Mouse (Mus musculus) G1E (cell line): ENCODE measurements around the gene Fbp2. TPM values are rescaled to one million over a fixed set of nuclear protein-coding genes. Genes with fewer than 3 reads are reported as not detected.

Experiments used
- ATAC-seq: 2 replicates; pipeline ENCODE4 v1.8.0; 2016; ENCODE audit warnings: mild to moderate bottlenecking; ENCODE audit not compliant: insufficient number of reproducible peaks, poor library complexity, low FRiP score, severe bottlenecking; ENCODE audit errors: extremely low read depth
- DNase-seq: peaks from one replicate; pipeline ENCODE4 v3.0.0; 2012; ENCODE audit warnings: low spot score
- H3K27me3 ChIP-seq: 2 replicates; pipeline ENCODE4 v1.6.1; 2012; ENCODE audit warnings: mild to moderate bottlenecking, low read length, inconsistent platforms; ENCODE audit not compliant: insufficient read depth
- H3K36me3 ChIP-seq: replicated peaks from 2 replicates; pipeline ENCODE3; 2012; ENCODE audit warnings: mild to moderate bottlenecking, inconsistent platforms
- H3K4me1 ChIP-seq: 2 replicates; pipeline ENCODE4 v1.6.1; 2012; ENCODE audit warnings: low read depth, low read length, inconsistent platforms, mixed read lengths; ENCODE audit not compliant: insufficient read depth
- H3K4me3 ChIP-seq: 2 replicates; pipeline ENCODE4 v1.5.1; 2012; ENCODE audit warnings: low read depth, mild to moderate bottlenecking, inconsistent platforms, low read length, moderate library complexity, mixed read lengths
- H3K9me3 ChIP-seq: replicated peaks from 2 replicates; pipeline ENCODE4 v1.6.1; 2012; ENCODE audit warnings: inconsistent platforms
- CTCF ChIP-seq: IDR thresholded peaks from 2 replicates; pipeline ENCODE4 v1.5.1; 2012; ENCODE audit warnings: low read depth, low read length, inconsistent platforms, mixed read lengths
- GATA1 ChIP-seq: IDR thresholded peaks from 2 replicates; pipeline ENCODE4 v1.6.1; 2012; ENCODE audit warnings: borderline replicate concordance, low read length, inconsistent platforms, mixed read lengths
- GATA2 ChIP-seq: IDR thresholded peaks from 2 replicates; pipeline ENCODE4 v1.6.1; 2012; ENCODE audit warnings: low read depth, low read length, inconsistent platforms, borderline replicate concordance
- POLR2AphosphoS5 ChIP-seq: IDR thresholded peaks from 2 replicates; pipeline ENCODE4 v1.6.1; 2012; ENCODE audit warnings: low read depth, low read length, inconsistent platforms; ENCODE audit not compliant: insufficient replicate concordance
- TAL1 ChIP-seq: conservative IDR thresholded peaks from 2 replicates; pipeline ENCODE4 v1.6.1; 2012; ENCODE audit warnings: low read depth, low read length, inconsistent platforms, mixed read lengths
- polyA plus RNA-seq: library from polyadenylated mRNA; stranded (reverse); fragments of >175 nt; gene quantifications from 2 replicates; pipeline ENCODE4 v1.2.3, GENCODE M21; 2012
- total RNA-seq, 2 experiments: library from RNA; stranded (forward) in 1 of 2; stranded (reverse) in 1 of 2; fragments of 200-1000 nt in 1 of 2; fragments of >200 nt in 1 of 2; fragmentation: Nextera tagmentation in 1 of 2; gene quantifications; 2 replicates each; pipeline ENCODE4 v1.2.3; 2014 to 2017

The Fbp2 gene
- total RNA-seq (2014; fragmentation: Nextera tagmentation) (not detected in 2 replicates), total RNA-seq (2017) (not detected in 2 replicates), polyA plus RNA-seq (not detected in 2 replicates)

DNA sequence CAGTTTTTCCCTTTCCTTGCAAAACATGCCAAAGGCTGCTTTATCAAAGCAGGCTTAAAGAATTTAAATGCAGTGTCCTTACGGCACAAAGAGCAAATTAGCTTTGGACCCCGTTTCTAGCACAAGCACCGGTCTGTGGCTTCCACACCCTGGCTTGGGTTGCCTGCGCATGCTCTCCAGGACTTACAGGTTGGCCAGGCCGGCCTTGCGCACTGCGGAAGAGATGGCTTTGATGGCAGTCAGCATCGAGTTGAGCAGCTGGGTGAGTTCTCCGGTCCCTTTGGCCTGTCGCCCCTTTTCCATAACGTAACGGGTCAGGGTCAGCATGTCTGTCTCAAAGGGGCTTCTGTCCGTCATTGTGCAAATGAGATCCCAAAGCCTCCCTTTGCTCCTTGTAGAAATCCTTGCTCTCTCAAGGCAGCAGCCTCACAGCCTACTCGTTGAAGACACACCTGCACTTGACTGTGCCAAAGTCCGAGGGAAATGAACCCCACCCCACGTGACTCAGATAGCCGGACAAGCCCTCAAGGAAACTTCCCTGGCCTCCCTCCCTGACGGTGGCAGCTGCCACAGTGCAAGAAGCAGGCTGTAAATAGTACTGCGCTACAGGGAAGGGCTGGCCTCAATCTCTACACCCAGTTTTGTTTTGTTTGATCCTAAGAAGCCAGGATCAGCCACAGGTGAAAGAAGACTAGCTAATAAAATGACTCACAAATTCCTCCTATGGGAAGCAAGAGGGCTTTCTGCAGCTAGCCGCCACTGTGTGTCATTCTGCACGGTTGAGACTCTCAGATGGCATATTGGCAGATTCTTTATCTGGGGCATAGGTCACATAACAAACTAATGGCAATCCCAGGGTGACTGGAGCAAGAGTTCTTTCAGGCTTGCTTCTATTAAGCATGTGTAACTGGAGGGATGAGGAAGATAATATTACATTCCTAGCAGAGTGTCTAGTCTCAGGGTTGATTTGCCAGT, at the start of gene Fbp2:
TSS of gene Fbp2 (minus strand) at position 482 of the 975 bp plus-strand sequence.
- Histone ChIP-seq H3K36me3 (no peaks in the 10 kb centered on the region), H3K27me3 (no peaks in the 10 kb centered on the region), H3K4me1 (no peaks in the 10 kb centered on the region), H3K9me3 (peaks cover 76% of the 10 kb centered on the region), H3K4me3 (no peak within 1 kb of the TSS)
- ATAC-seq (no peak), DNase-seq (no peak)
- no peak for TF ChIP-seq CTCF
- no peak for TF ChIP-seq GATA2
- no peak for TF ChIP-seq GATA1
- no peak for TF ChIP-seq TAL1
- no peak for TF ChIP-seq POLR2AphosphoS5

- no peaks in the 10 kb centered on the region for H3K27me3 ChIP-seq
- no peaks in the 10 kb centered on the region for H3K36me3 ChIP-seq
These were observed 49.4 kb upstream of the Fbp2 start for GRCm38 (mm10) chr13:62907527-62908162.

GRCm38 (mm10) chr13:62901139-62901538, 42.9 kb upstream of the Fbp2 start:
- no peak for TF ChIP-seq GATA1
- TF ChIP-seq GATA2, result no peak
- no peak for TF ChIP-seq TAL1
- TF ChIP-seq CTCF, result no peak
- TF ChIP-seq POLR2AphosphoS5, result no peak
- ATAC-seq (no peak), DNase-seq (no peak)
- Histone ChIP-seq H3K4me3 (no peak overlapping the region), H3K27me3 (no peaks in the 10 kb centered on the region), H3K36me3 (no peaks in the 10 kb centered on the region), H3K4me1 (no peaks in the 10 kb centered on the region), H3K9me3 (no peaks in the 10 kb centered on the region)

More at GRCm38 (mm10) chr13:62907527-62908162, 49.4 kb upstream of the Fbp2 start:
- ATAC-seq, result no peak
- DNase-seq, result no peak
- H3K4me3 ChIP-seq, result no peak overlapping the region
- H3K4me1 ChIP-seq, result no peaks in the 10 kb centered on the region
- no peaks in the 10 kb centered on the region for H3K9me3 ChIP-seq
- TF ChIP-seq GATA1 (no peak), TAL1 (no peak), CTCF (no peak), GATA2 (no peak), POLR2AphosphoS5 (no peak)

- DNase-seq (no peak), ATAC-seq (no peak)
- Histone ChIP-seq H3K36me3 (no peaks in the 10 kb centered on the region), H3K27me3 (no peaks in the 10 kb centered on the region), H3K4me3 (no peak overlapping the region), H3K4me1 (no peaks in the 10 kb centered on the region), H3K9me3 (no peaks in the 10 kb centered on the region)
- TF ChIP-seq TAL1, result no peak
- TF ChIP-seq CTCF, result no peak
- no peak for TF ChIP-seq GATA1
- TF ChIP-seq GATA2, result no peak
- no peak for TF ChIP-seq POLR2AphosphoS5
These were observed 39.9 kb upstream of the Fbp2 start for GRCm38 (mm10) chr13:62897927-62898646.

GRCm38 (mm10) chr13:62893044-62893842, 35.0 kb upstream of the Fbp2 start:
- H3K4me3 ChIP-seq, result no peak overlapping the region
- no peaks in the 10 kb centered on the region for H3K36me3 ChIP-seq
- no peaks in the 10 kb centered on the region for H3K4me1 ChIP-seq
- no peak for TF ChIP-seq GATA1
- TF ChIP-seq GATA2, result no peak
- no peak for TF ChIP-seq CTCF
- no peak for TF ChIP-seq TAL1
- TF ChIP-seq POLR2AphosphoS5, result no peak
- H3K27me3 ChIP-seq, result no peaks in the 10 kb centered on the region
- H3K9me3 ChIP-seq, result no peaks in the 10 kb centered on the region
- ATAC-seq, result no peak
- no peak for DNase-seq
